Mouse (Mus musculus) midbrain, embryonic 10.5 days (tissue): ENCODE measurements around the gene Ercc6l. TPM values are rescaled to one million over a fixed set of nuclear protein-coding genes. Genes with fewer than 3 reads are reported as not detected.
A peak's percentile ranks its signal among the peaks of the same experiment; 100 is the strongest.

Source experiments
- DNase-seq: peaks from one replicate; pipeline ENCODE4 v3.0.0-alpha.2; 2017; ENCODE audit warnings: low spot score
- H3K27ac ChIP-seq: fragments of 300-500 bp; sonication (generic); replicated peaks from 2 replicates; pipeline ENCODE4 v1.5.1; 2016; ENCODE audit warnings: mild to moderate bottlenecking
- H3K27me3 ChIP-seq: fragments of 300-500 bp; sonication (generic); 2 replicates; pipeline ENCODE4 v1.6.1; 2016; ENCODE audit warnings: low read depth, mild to moderate bottlenecking; ENCODE audit not compliant: poor library complexity, severe bottlenecking
- H3K36me3 ChIP-seq: fragments of 300-500 bp; sonication (generic); 2 replicates; pipeline ENCODE4 v1.6.1; 2016; ENCODE audit warnings: mild to moderate bottlenecking, moderate library complexity
- H3K4me1 ChIP-seq: fragments of 300-500 bp; sonication (generic); 2 replicates; pipeline ENCODE4 v1.6.1; 2016
- H3K4me3 ChIP-seq: fragments of 300-500 bp; sonication (generic); 2 replicates; pipeline ENCODE4 v1.5.1; 2016; ENCODE audit warnings: mild to moderate bottlenecking, moderate library complexity
- H3K9me3 ChIP-seq: fragments of 300-500 bp; sonication (generic); replicated peaks from 2 replicates; pipeline ENCODE4 v1.6.1; 2016; ENCODE audit warnings: mild to moderate bottlenecking
- WGBS: fragments of 180-500 bp; shearing (Covaris S2); methylation state at CpG from one replicate; pipeline ENCODE4 v1.1.7; 2016; 5-methylcytosine and 5-hydroxymethylcytosine counted together
- polyA plus RNA-seq: library from polyadenylated mRNA; unstranded; fragments of >200 nt; fragmentation: Nextera tagmentation; extraction: Ambion mirVana; gene quantifications from 2 replicates; pipeline ENCODE4 v1.2.1, GENCODE M21; 2016

Ercc6l gene
- 21.2 and 22.9 TPM in 2 replicates for polyA plus RNA-seq

- peaks cover 3% of the 10 kb centered on the region; the same call in 1 of the 2 replicates for H3K9me3 ChIP-seq
- peaks cover 23% of the 10 kb centered on the region for H3K36me3 ChIP-seq
- 15% methylated on average over 42 of the region's 42 CpGs for WGBS
- peak within 1 kb of the TSS; percentile 62 for H3K4me3 ChIP-seq
- peak; percentile 88 for DNase-seq
- peaks cover 3% of the 10 kb centered on the region; the same call in 1 of the 2 replicates for H3K4me1 ChIP-seq
- H3K27ac ChIP-seq, result peak within 1 kb of the TSS; percentile 85
- peaks cover 8% of the 10 kb centered on the region; the same call in 1 of the 2 replicates for H3K27me3 ChIP-seq
Measured at GRCm38 (mm10) chrX:102156618-102157422, at the start of gene Ercc6l. Gene Ercc6l, minus strand, starts transcription at chrX:102157091.

GRCm38 (mm10) chrX:102190840-102191239 lies 33.9 kb upstream of the Ercc6l start:
- Histone ChIP-seq H3K27ac (no peak overlapping the region), H3K4me1 (peaks cover 28% of the 10 kb centered on the region), H3K4me3 (no peak overlapping the region), H3K27me3 (peaks cover 38% of the 10 kb centered on the region), H3K36me3 (peaks cover 20% of the 10 kb centered on the region), H3K9me3 (no peaks in the 10 kb centered on the region)
- no peak for DNase-seq
- 53% methylated on average over 1 of the region's 1 CpGs for WGBS

- H3K27ac ChIP-seq, result no peak overlapping the region; the same call in 1 of the 2 replicates
- 53% methylated on average over 5 of the region's 5 CpGs for WGBS
- peaks cover 30% of the 10 kb centered on the region for H3K4me1 ChIP-seq
- H3K4me3 ChIP-seq, result peak overlapping the region; percentile 71; the same call in 1 of the 2 replicates
- no peak for DNase-seq
- H3K27me3 ChIP-seq, result peaks cover 40% of the 10 kb centered on the region
- H3K36me3 ChIP-seq, result peaks cover 31% of the 10 kb centered on the region
- H3K9me3 ChIP-seq, result no peaks in the 10 kb centered on the region
Measured at GRCm38 (mm10) chrX:102189581-102189980, 32.7 kb upstream of the Ercc6l start.

GRCm38 (mm10) chrX:102188712-102189497 lies 32.0 kb upstream of the Ercc6l start, which contains the start of gene Rps4x:
Gene Rps4x, minus strand, starts transcription at chrX:102189394.
- H3K4me3 ChIP-seq, result peak within 1 kb of the TSS; percentile 71
- peaks cover 30% of the 10 kb centered on the region for H3K4me1 ChIP-seq
- peaks cover 38% of the 10 kb centered on the region for H3K36me3 ChIP-seq
- 19% methylated on average over 37 of the region's 37 CpGs for WGBS
- H3K27ac ChIP-seq, result peak within 1 kb of the TSS; percentile 93
- peaks cover 43% of the 10 kb centered on the region for H3K27me3 ChIP-seq
- DNase-seq, result peak; percentile 85
- no peaks in the 10 kb centered on the region for H3K9me3 ChIP-seq

GRCm38 (mm10) chrX:102187023-102187699 lies 30.3 kb upstream of the Ercc6l start:
- Histone ChIP-seq H3K4me1 (peaks cover 30% of the 10 kb centered on the region), H3K27ac (no peak overlapping the region), H3K9me3 (no peaks in the 10 kb centered on the region), H3K36me3 (peaks cover 53% of the 10 kb centered on the region), H3K4me3 (peak overlapping the region; percentile 71), H3K27me3 (peaks cover 43% of the 10 kb centered on the region)
- DNase-seq, result no peak
- 61% methylated on average over 11 of the region's 11 CpGs for WGBS

GRCm38 (mm10) chrX:102182575-102182974 lies 25.7 kb upstream of the Ercc6l start:
- Histone ChIP-seq H3K9me3 (no peaks in the 10 kb centered on the region), H3K27ac (no peak overlapping the region), H3K36me3 (peaks cover 50% of the 10 kb centered on the region), H3K4me1 (peaks cover 25% of the 10 kb centered on the region), H3K27me3 (peaks cover 67% of the 10 kb centered on the region), H3K4me3 (no peak overlapping the region)
- DNase-seq, result no peak

GRCm38 (mm10) chrX:102175538-102176287 lies 18.8 kb upstream of the Ercc6l start:
- no peaks in the 10 kb centered on the region for H3K9me3 ChIP-seq
- H3K4me1 ChIP-seq, result peaks cover 7% of the 10 kb centered on the region
- H3K27me3 ChIP-seq, result peaks cover 56% of the 10 kb centered on the region
- no peaks in the 10 kb centered on the region for H3K36me3 ChIP-seq
- DNase-seq, result no peak
- H3K4me3 ChIP-seq, result no peak overlapping the region
- WGBS, result 89% methylated on average over 5 of the region's 5 CpGs
- no peak overlapping the region for H3K27ac ChIP-seq

GRCm38 (mm10) chrX:102170900-102171299 lies 14.0 kb upstream of the Ercc6l start:
- Histone ChIP-seq H3K27me3 (peaks cover 68% of the 10 kb centered on the region), H3K9me3 (no peaks in the 10 kb centered on the region), H3K4me1 (peaks cover 13% of the 10 kb centered on the region), H3K4me3 (no peak overlapping the region), H3K36me3 (no peaks in the 10 kb centered on the region), H3K27ac (no peak overlapping the region)
- 78% methylated on average over 3 of the region's 3 CpGs for WGBS
- DNase-seq, result no peak

- Histone ChIP-seq H3K36me3 (no peaks in the 10 kb centered on the region), H3K27ac (no peak overlapping the region), H3K4me3 (no peak overlapping the region), H3K9me3 (no peaks in the 10 kb centered on the region), H3K4me1 (peaks cover 13% of the 10 kb centered on the region), H3K27me3 (peaks cover 73% of the 10 kb centered on the region)
- 42% methylated on average over 3 of the region's 3 CpGs for WGBS
- no peak for DNase-seq
Measured at GRCm38 (mm10) chrX:102170135-102170534, 13.2 kb upstream of the Ercc6l start.

GRCm38 (mm10) chrX:102169724-102170123 lies 12.8 kb upstream of the Ercc6l start:
- Histone ChIP-seq H3K36me3 (no peaks in the 10 kb centered on the region), H3K27ac (no peak overlapping the region), H3K4me1 (peaks cover 13% of the 10 kb centered on the region), H3K4me3 (no peak overlapping the region), H3K27me3 (peaks cover 74% of the 10 kb centered on the region), H3K9me3 (no peaks in the 10 kb centered on the region)
- DNase-seq, result no peak
- WGBS, result 62% methylated on average over 1 of the region's 1 CpGs

GRCm38 (mm10) chrX:102166986-102167385 lies 10.1 kb upstream of the Ercc6l start:
- DNase-seq, result peak; percentile 32
- no peaks in the 10 kb centered on the region for H3K36me3 ChIP-seq
- H3K9me3 ChIP-seq, result no peaks in the 10 kb centered on the region
- no peak overlapping the region for H3K4me3 ChIP-seq
- H3K27me3 ChIP-seq, result peaks cover 59% of the 10 kb centered on the region
- WGBS, result 28% methylated on average over 6 of the region's 6 CpGs
- H3K4me1 ChIP-seq, result peaks cover 13% of the 10 kb centered on the region
- H3K27ac ChIP-seq, result peak overlapping the region; percentile 76

GRCm38 (mm10) chrX:102166521-102166920 lies 9.6 kb upstream of the Ercc6l start:
- Histone ChIP-seq H3K9me3 (no peaks in the 10 kb centered on the region), H3K36me3 (no peaks in the 10 kb centered on the region), H3K27me3 (peaks cover 54% of the 10 kb centered on the region), H3K4me1 (peaks cover 13% of the 10 kb centered on the region), H3K4me3 (no peak overlapping the region), H3K27ac (peak overlapping the region; percentile 76)
- WGBS, result 45% methylated on average over 5 of the region's 5 CpGs
- no peak for DNase-seq
